12 mouse cellular contexts compared by ENCODE assay signal in the genomic region with DNA sequence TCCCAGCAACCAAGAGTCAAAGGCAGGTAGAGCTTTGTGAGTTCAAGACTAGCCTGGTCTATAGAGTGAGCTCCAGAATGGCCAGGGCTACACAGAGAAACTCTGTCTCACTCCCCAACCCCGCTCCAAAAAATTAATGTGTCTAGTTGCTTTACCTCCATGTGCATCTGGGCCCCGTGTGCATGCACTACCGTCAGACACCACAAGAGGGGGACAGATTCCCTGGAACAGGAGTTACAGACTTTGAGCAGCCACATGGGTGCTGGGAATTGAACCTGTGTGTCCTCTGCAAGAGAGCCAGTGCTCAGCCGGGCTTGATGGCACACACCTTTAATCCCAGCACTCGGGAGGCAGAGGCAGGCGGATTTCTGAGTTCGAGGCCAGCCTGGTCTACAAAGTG. TPM values are rescaled to one million over a fixed set of nuclear protein-coding genes. Genes with fewer than 3 reads are reported as not detected.
DNase-seq lines count a peak whose midpoint lies in the region; ATAC-seq and TF ChIP-seq lines count a peak whose summit lies in the region.
"Had no signal": no experiment of that assay in that cellular context is flagged by ENCODE, and none has a peak within 500 bp of the region (broad histone marks: within the 10 kb centered on the region; RNA-seq: fewer than 3 reads in every experiment).

No protein-coding gene starts in this region.

- no peaks in the 10 kb centered on the region for H3K27me3 ChIP-seq in hindbrain, embryonic 11.5 days (ENCODE audit: control insufficient read depth, insufficient read depth, low read length)
- H3K27me3 ChIP-seq in hindbrain, embryonic 14.5 days (ENCODE audit: control insufficient read depth, insufficient read depth, low read length) = no peaks in the 10 kb centered on the region
- H3K27me3 ChIP-seq in liver, embryonic 14.5 days (ENCODE audit: control insufficient read depth, insufficient read depth, low read length) = no peaks in the 10 kb centered on the region
- H3K27me3 ChIP-seq: embryonic facial prominence, embryonic 12.5 days; intestine, embryonic 15.5 days had no signal

- H3K9me3 ChIP-seq in hindbrain, embryonic 11.5 days (ENCODE audit: control insufficient read depth, low read length) = no peaks in the 10 kb centered on the region
- peaks cover 12% of the 10 kb centered on the region for H3K9me3 ChIP-seq in hindbrain, embryonic 14.5 days (ENCODE audit: control insufficient read depth, low read length)
- H3K9me3 ChIP-seq in liver, embryonic 14.5 days (ENCODE audit: control insufficient read depth, low read length) = no peaks in the 10 kb centered on the region
- H3K9me3 ChIP-seq: intestine, embryonic 15.5 days had no signal

- DNase-seq in hindbrain, embryonic 11.5 days (ENCODE audit: low spot score) = peak; percentile 31
- no peak for DNase-seq in hindbrain, embryonic 14.5 days (ENCODE audit: low spot score)
- DNase-seq in 416B (ENCODE audit: low read depth) (peak; percentile 49), R1 (ENCODE audit: low read depth, low spot score) (peak; percentile 91)
- DNase-seq in liver, embryonic 14.5 days (ENCODE audit: low read depth in 3 of 3, low spot score in 3 of 3) = peak in 2 of 3 experiments; percentile 31 to 32
- no peak for DNase-seq in Muller cell, postnatal 12 days (ENCODE audit: inconsistent ontology term)
- no peak for DNase-seq in right cerebral cortex, postnatal 25 days
- no peak for DNase-seq in left cerebral cortex, adult 11 months (ENCODE audit: low spot score)

- no peak for ATAC-seq in hindbrain, embryonic 11.5 days (ENCODE audit: low FRiP score)
- no peak for ATAC-seq in hindbrain, embryonic 14.5 days (ENCODE audit: low FRiP score)
- no peak for ATAC-seq in liver, embryonic 14.5 days (ENCODE audit: insufficient read depth)
- ATAC-seq: intestine, embryonic 15.5 days had no signal

- H3K4me2 ChIP-seq in hindbrain, embryonic 11.5 days (replicated peaks; ENCODE audit: low read depth, low read length) = no peak overlapping the region
- H3K4me2 ChIP-seq in hindbrain, embryonic 14.5 days (replicated peaks) = no peak overlapping the region
- H3K4me2 ChIP-seq in liver, embryonic 14.5 days (ENCODE audit: low read depth) = no peak overlapping the region
- H3K4me2 ChIP-seq: embryonic facial prominence, embryonic 12.5 days; intestine, embryonic 15.5 days had no signal

- H3K36me3 ChIP-seq in hindbrain, embryonic 11.5 days (ENCODE audit: control insufficient read depth, insufficient read depth, low read length) = no peaks in the 10 kb centered on the region
- no peaks in the 10 kb centered on the region for H3K36me3 ChIP-seq in hindbrain, embryonic 14.5 days (replicated peaks; ENCODE audit: control insufficient read depth, insufficient read depth)
- no peaks in the 10 kb centered on the region for H3K36me3 ChIP-seq in liver, embryonic 14.5 days (replicated peaks; ENCODE audit: control insufficient read depth, insufficient read depth, low read depth)
- H3K36me3 ChIP-seq: embryonic facial prominence, embryonic 12.5 days; intestine, embryonic 15.5 days had no signal

- peak; percentile 88 for TF ChIP-seq CTCF in liver, embryonic 14.5 days (IDR thresholded peaks at IDR 0.05; ENCODE audit: low read depth)

- H3K4me1 ChIP-seq in hindbrain, embryonic 11.5 days (replicated peaks; ENCODE audit: control insufficient read depth, insufficient read depth, low read length) = no peaks in the 10 kb centered on the region
- H3K4me1 ChIP-seq in hindbrain, embryonic 14.5 days (replicated peaks; ENCODE audit: control insufficient read depth, insufficient read depth, low read length) = 0 out of 2 replicates have a peak, but pooled peaks cover 5% of the 10 kb centered on the region
- peaks cover 5 to 8% of the 10 kb centered on the region in 2 experiments for H3K4me1 ChIP-seq in liver, embryonic 14.5 days (replicated peaks; ENCODE audit: control insufficient read depth in 2 of 2, insufficient read depth in 2 of 2, low read length in 1 of 2)
- H3K4me1 ChIP-seq: embryonic facial prominence, embryonic 12.5 days; intestine, embryonic 15.5 days had no signal

- WGBS in hindbrain, embryonic 11.5 days = 88% methylated on average over 7 of the region's 7 CpGs
- WGBS in hindbrain, embryonic 14.5 days = 91% methylated on average over 7 of the region's 7 CpGs
- 65% methylated on average over 7 of the region's 7 CpGs for whole genome bisulfite sequencing in liver, embryonic 14.5 days (ENCODE audit: insufficient replicate concordance)

- no peak overlapping the region for H3K27ac ChIP-seq in hindbrain, embryonic 11.5 days (ENCODE audit: low read depth, low read length)
- no peak overlapping the region for H3K27ac ChIP-seq in hindbrain, embryonic 14.5 days
- no peak overlapping the region for H3K27ac ChIP-seq in liver, embryonic 14.5 days
- H3K27ac ChIP-seq: embryonic facial prominence, embryonic 12.5 days; intestine, embryonic 15.5 days had no signal

- no peak overlapping the region for H3K9ac ChIP-seq in hindbrain, embryonic 11.5 days (ENCODE audit: low read depth, low read length)
- H3K9ac ChIP-seq in hindbrain, embryonic 14.5 days = no peak overlapping the region
- H3K9ac ChIP-seq in liver, embryonic 14.5 days (replicated peaks) = no peak overlapping the region
- H3K9ac ChIP-seq: embryonic facial prominence, embryonic 12.5 days; intestine, embryonic 15.5 days had no signal

- TF ChIP-seq EP300 in liver, embryonic 14.5 days (IDR thresholded peaks at IDR 0.05; ENCODE audit: low read depth) = no peak

- H3K4me3 ChIP-seq in hindbrain, embryonic 11.5 days (ENCODE audit: low read depth, low read length) = no peak overlapping the region
- no peak overlapping the region for H3K4me3 ChIP-seq in hindbrain, embryonic 14.5 days (replicated peaks; ENCODE audit: low read length)
- H3K4me3 ChIP-seq in liver, embryonic 14.5 days (ENCODE audit: insufficient read depth in 1 of 2, low read depth in 2 of 2, low read length in 2 of 2) = no peak overlapping the region
- H3K4me3 ChIP-seq: embryonic facial prominence, embryonic 12.5 days; intestine, embryonic 15.5 days had no signal

RNA-seq across cellular contexts. Expression of a gene that starts 17.0 kb away (rescaled TPM):
- not detected in 2 replicates for polyA plus RNA-seq in hindbrain, embryonic 11.5 days (2014; fragmentation: Nextera tagmentation; extraction: Ambion mirVana)
- polyA plus RNA-seq in hindbrain, embryonic 14.5 days (2014; fragmentation: Nextera tagmentation; extraction: Ambion mirVana) = 0.07 TPM in 1 of 2 replicates, not detected in the other
- polyA plus RNA-seq in liver, embryonic 14.5 days (2012; rRNA removed) = not detected in 2 replicates
- not detected in 2 replicates for polyA plus RNA-seq in liver, embryonic 14.5 days (2014; fragmentation: Nextera tagmentation; extraction: Ambion mirVana)
- polyA plus RNA-seq: liver, embryonic 16.5 days had no signal

RNA-seq across cellular contexts. Expression of a gene that starts 17.5 kb away (rescaled TPM):
- polyA plus RNA-seq in hindbrain, embryonic 11.5 days (2014; fragmentation: Nextera tagmentation; extraction: Ambion mirVana) = 31.1 and 49.5 TPM in 2 replicates
- 29.4 and 29.8 TPM in 2 replicates for polyA plus RNA-seq in hindbrain, embryonic 14.5 days (2014; fragmentation: Nextera tagmentation; extraction: Ambion mirVana)
- 8.7 and 9.7 TPM in 2 replicates for polyA plus RNA-seq in liver, embryonic 14.5 days (2012; rRNA removed)
- polyA plus RNA-seq in liver, embryonic 14.5 days (2014; fragmentation: Nextera tagmentation; extraction: Ambion mirVana) = 10.8 and 12.3 TPM in 2 replicates

RNA-seq across cellular contexts. Expression of a gene that starts 50.2 kb away (rescaled TPM):
- 12.7 and 17.0 TPM in 2 replicates for polyA plus RNA-seq in hindbrain, embryonic 11.5 days (2014; fragmentation: Nextera tagmentation; extraction: Ambion mirVana)
- 10.4 and 13.9 TPM in 2 replicates for polyA plus RNA-seq in hindbrain, embryonic 14.5 days (2014; fragmentation: Nextera tagmentation; extraction: Ambion mirVana)
- 0.97 and 1.8 TPM in 2 replicates for polyA plus RNA-seq in liver, embryonic 14.5 days (2012; rRNA removed)
- 0.62 and 1.1 TPM in 2 replicates for polyA plus RNA-seq in liver, embryonic 14.5 days (2014; fragmentation: Nextera tagmentation; extraction: Ambion mirVana)

RNA-seq across cellular contexts. Expression of a gene that starts 50.5 kb away (rescaled TPM):
- not detected in 2 replicates for polyA plus RNA-seq in hindbrain, embryonic 11.5 days (2014; fragmentation: Nextera tagmentation; extraction: Ambion mirVana)
- not detected in 2 replicates for polyA plus RNA-seq in hindbrain, embryonic 14.5 days (2014; fragmentation: Nextera tagmentation; extraction: Ambion mirVana)
- polyA plus RNA-seq in liver, embryonic 14.5 days (2012; rRNA removed) = not detected in 2 replicates
- polyA plus RNA-seq in liver, embryonic 14.5 days (2014; fragmentation: Nextera tagmentation; extraction: Ambion mirVana) = not detected in 2 replicates
- polyA plus RNA-seq: embryonic facial prominence, embryonic 12.5 days; intestine, embryonic 15.5 days; liver, embryonic 16.5 days; neural tube, embryonic 14.5 days had no signal

Comparison
In these comparisons a context has a peak if more than half of its experiments do, and no peak if none do; other contexts are left out.
1. DNase-seq: peak in hindbrain, embryonic 11.5 days (single experiment), 416B (single experiment), R1 (single experiment) and liver, embryonic 14.5 days (2 of 3); none in hindbrain, embryonic 14.5 days (single experiment), Muller cell, postnatal 12 days (single experiment), right cerebral cortex, postnatal 25 days (single experiment) and left cerebral cortex, adult 11 months (single experiment).